Mouse (Mus musculus) erythroblast, embryonic 14.5 days (primary cell): ENCODE measurements around the gene Ric3. TPM values are rescaled to one million over a fixed set of nuclear protein-coding genes. Genes with fewer than 3 reads are reported as not detected.

Source experiments
- H3K27me3 ChIP-seq: 2 replicates; pipeline ENCODE4 v1.6.1; 2012; ENCODE audit warnings: inconsistent platforms; ENCODE audit not compliant: control insufficient read depth
- H3K36me3 ChIP-seq: 2 replicates; pipeline ENCODE4 v1.6.1; 2012; ENCODE audit warnings: mild to moderate bottlenecking, inconsistent platforms; ENCODE audit not compliant: control insufficient read depth
- H3K4me1 ChIP-seq: 2 replicates; pipeline ENCODE4 v1.6.1; 2012; ENCODE audit warnings: inconsistent platforms; ENCODE audit not compliant: control insufficient read depth
- H3K4me3 ChIP-seq: replicated peaks from 2 replicates; pipeline ENCODE3; 2012; ENCODE audit warnings: moderate library complexity, mild to moderate bottlenecking, inconsistent platforms
- H3K9me3 ChIP-seq: 2 replicates; pipeline ENCODE4 v1.6.1; 2012; ENCODE audit warnings: low read length, inconsistent platforms, mixed read lengths; ENCODE audit not compliant: control insufficient read depth
- GATA1 ChIP-seq: IDR thresholded peaks from 2 replicates; pipeline ENCODE4 v1.6.1; 2012; ENCODE audit warnings: low read length, inconsistent platforms, mixed read lengths
- TAL1 ChIP-seq: IDR thresholded peaks from 3 replicates; pipeline ENCODE4 v1.6.1; 2012; ENCODE audit warnings: low read length, inconsistent platforms, mixed read lengths
- polyA plus RNA-seq: library from polyadenylated mRNA; stranded (reverse); fragments of >175 nt; gene quantifications from 2 replicates; pipeline ENCODE4 v1.2.3, GENCODE M21; 2012

Gene Ric3
- polyA plus RNA-seq, 1 experiment = 0.07 TPM

- Histone ChIP-seq H3K4me1 (no peaks in the 10 kb centered on the region), H3K4me3 (no peak overlapping the region), H3K27me3 (no peaks in the 10 kb centered on the region), H3K36me3 (no peaks in the 10 kb centered on the region), H3K9me3 (no peaks in the 10 kb centered on the region)
- no peak for TF ChIP-seq GATA1
- TF ChIP-seq TAL1 = no peak
Measured at GRCm38 (mm10) chr7:109072326-109072725, 10.8 kb downstream of the Ric3 start.

- no peak for TF ChIP-seq GATA1
- H3K4me1 ChIP-seq = no peaks in the 10 kb centered on the region
- no peak overlapping the region for H3K4me3 ChIP-seq
- no peaks in the 10 kb centered on the region for H3K36me3 ChIP-seq
- H3K9me3 ChIP-seq = no peaks in the 10 kb centered on the region
- H3K27me3 ChIP-seq = no peaks in the 10 kb centered on the region
Measured at GRCm38 (mm10) chr7:109069641-109070040, 13.5 kb downstream of the Ric3 start.

GRCm38 (mm10) chr7:109059536-109059935 lies 23.6 kb downstream of the Ric3 start:
- H3K36me3 ChIP-seq = no peaks in the 10 kb centered on the region
- no peak for TF ChIP-seq GATA1
- no peak for TF ChIP-seq TAL1

GRCm38 (mm10) chr7:109050831-109051230 lies 32.3 kb downstream of the Ric3 start:
- Histone ChIP-seq H3K4me3 (no peak overlapping the region), H3K9me3 (no peaks in the 10 kb centered on the region), H3K27me3 (no peaks in the 10 kb centered on the region), H3K36me3 (no peaks in the 10 kb centered on the region), H3K4me1 (no peaks in the 10 kb centered on the region)
- no peak for TF ChIP-seq TAL1

More at GRCm38 (mm10) chr7:109059536-109059935, 23.6 kb downstream of the Ric3 start:
- Histone ChIP-seq H3K4me3 (no peak overlapping the region), H3K27me3 (no peaks in the 10 kb centered on the region), H3K4me1 (no peaks in the 10 kb centered on the region), H3K9me3 (no peaks in the 10 kb centered on the region)

GRCm38 (mm10) chr7:109045876-109046275 lies 37.3 kb downstream of the Ric3 start:
- Histone ChIP-seq H3K9me3 (no peaks in the 10 kb centered on the region), H3K4me3 (no peak overlapping the region), H3K4me1 (no peaks in the 10 kb centered on the region), H3K27me3 (no peaks in the 10 kb centered on the region), H3K36me3 (no peaks in the 10 kb centered on the region)
- TF ChIP-seq GATA1 = no peak
- TF ChIP-seq TAL1 = no peak

- Histone ChIP-seq H3K27me3 (no peaks in the 10 kb centered on the region), H3K36me3 (no peaks in the 10 kb centered on the region), H3K9me3 (no peaks in the 10 kb centered on the region), H3K4me1 (no peaks in the 10 kb centered on the region), H3K4me3 (no peak overlapping the region)
- TF ChIP-seq GATA1 = no peak
- TF ChIP-seq TAL1 = no peak
Measured at GRCm38 (mm10) chr7:109039445-109039844, 43.7 kb downstream of the Ric3 start.

GRCm38 (mm10) chr7:109038987-109039386 lies 44.1 kb downstream of the Ric3 start:
- Histone ChIP-seq H3K4me3 (no peak overlapping the region), H3K36me3 (no peaks in the 10 kb centered on the region), H3K9me3 (no peaks in the 10 kb centered on the region), H3K27me3 (no peaks in the 10 kb centered on the region), H3K4me1 (no peaks in the 10 kb centered on the region)
- no peak for TF ChIP-seq GATA1
- no peak for TF ChIP-seq TAL1

- Histone ChIP-seq H3K27me3 (no peaks in the 10 kb centered on the region), H3K9me3 (no peaks in the 10 kb centered on the region), H3K36me3 (no peaks in the 10 kb centered on the region), H3K4me3 (no peak overlapping the region), H3K4me1 (no peaks in the 10 kb centered on the region)
- TF ChIP-seq TAL1 = no peak
- no peak for TF ChIP-seq GATA1
Measured at GRCm38 (mm10) chr7:109038121-109038735, 44.9 kb downstream of the Ric3 start.

- Histone ChIP-seq H3K4me3 (no peak overlapping the region), H3K36me3 (no peaks in the 10 kb centered on the region), H3K4me1 (no peaks in the 10 kb centered on the region), H3K9me3 (no peaks in the 10 kb centered on the region), H3K27me3 (no peaks in the 10 kb centered on the region)
- TF ChIP-seq GATA1 (no peak), TAL1 (no peak)
Measured at GRCm38 (mm10) chr7:109032054-109032453, 51.1 kb downstream of the Ric3 start.

GRCm38 (mm10) chr7:109031331-109031730 lies 51.8 kb downstream of the Ric3 start:
- Histone ChIP-seq H3K4me3 (no peak overlapping the region), H3K36me3 (no peaks in the 10 kb centered on the region), H3K27me3 (no peaks in the 10 kb centered on the region), H3K4me1 (no peaks in the 10 kb centered on the region), H3K9me3 (no peaks in the 10 kb centered on the region)
- TF ChIP-seq GATA1 (no peak), TAL1 (no peak)
